Comparison of ENCODE assay signal across 8 mouse cellular contexts in genomic region chr8:83997511-83998141, GRCm38 (mm10). TPM values are rescaled to one million over a fixed set of nuclear protein-coding genes. Genes with fewer than 3 reads are reported as not detected.
DNase-seq lines count a peak whose midpoint lies in the region; ATAC-seq and TF ChIP-seq lines count a peak whose summit lies in the region.

Samd1 (plus strand) TSS chr8:83997672.

- H3K9me3 ChIP-seq in embryonic facial prominence, embryonic 13.5 days: no peaks in the 10 kb centered on the region
- H3K9me3 ChIP-seq in heart, embryonic 13.5 days: no peaks in the 10 kb centered on the region
- no peaks in the 10 kb centered on the region for H3K9me3 ChIP-seq in lung, embryonic 15.5 days

- peaks cover 36% of the 10 kb centered on the region for H3K4me1 ChIP-seq in embryonic facial prominence, embryonic 13.5 days
- H3K4me1 ChIP-seq in heart, embryonic 13.5 days: peaks cover 28% of the 10 kb centered on the region
- H3K4me1 ChIP-seq in lung, embryonic 15.5 days: peaks cover 37% of the 10 kb centered on the region
- peaks cover 12% of the 10 kb centered on the region for H3K4me1 ChIP-seq in olfactory bulb, adult 2 months (ENCODE audit: control insufficient read depth, insufficient read depth, low read length)

- H3K36me3 ChIP-seq in embryonic facial prominence, embryonic 13.5 days: peaks cover 42% of the 10 kb centered on the region
- peaks cover 63% of the 10 kb centered on the region for H3K36me3 ChIP-seq in heart, embryonic 13.5 days
- peaks cover 41% of the 10 kb centered on the region for H3K36me3 ChIP-seq in lung, embryonic 15.5 days

- peak within 1 kb of the TSS; percentile 90 for H3K9ac ChIP-seq in embryonic facial prominence, embryonic 13.5 days
- H3K9ac ChIP-seq in heart, embryonic 13.5 days: peak within 1 kb of the TSS; percentile 93
- H3K9ac ChIP-seq in lung, embryonic 15.5 days: peak within 1 kb of the TSS; percentile 77

- H3K27me3 ChIP-seq in embryonic facial prominence, embryonic 13.5 days: 0 out of 2 replicates have a peak, but pooled peaks cover 5% of the 10 kb centered on the region
- H3K27me3 ChIP-seq in heart, embryonic 13.5 days (replicated peaks): peaks cover 13% of the 10 kb centered on the region
- H3K27me3 ChIP-seq in lung, embryonic 15.5 days: no peaks in the 10 kb centered on the region

- under 1% methylated on average over 56 of the region's 112 CpGs for WGBS in embryonic facial prominence, embryonic 13.5 days
- under 1% methylated on average over 57 of the region's 112 CpGs for WGBS in heart, embryonic 13.5 days
- 2% methylated on average over 58 of the region's 112 CpGs for WGBS in lung, embryonic 15.5 days
- WGBS in olfactory bulb, adult 2 months: 14% methylated on average over 103 of the region's 112 CpGs

- peak within 1 kb of the TSS; percentile 99 for H3K27ac ChIP-seq in embryonic facial prominence, embryonic 13.5 days
- H3K27ac ChIP-seq in heart, embryonic 13.5 days (replicated peaks): peak within 1 kb of the TSS; percentile 97
- H3K27ac ChIP-seq in lung, embryonic 15.5 days: peak within 1 kb of the TSS; percentile 95
- H3K27ac ChIP-seq in olfactory bulb, adult 2 months (ENCODE audit: insufficient read depth, low read depth, low read length): peak within 1 kb of the TSS; percentile 65

- no peak; the same call in 1 of the 2 replicates for TF ChIP-seq POLR2A in olfactory bulb, adult 2 months (IDR thresholded peaks at IDR 0.05; ENCODE audit: insufficient read depth, low read depth, low read length)

- H3K4me3 ChIP-seq in embryonic facial prominence, embryonic 13.5 days: peak within 1 kb of the TSS; percentile 82
- H3K4me3 ChIP-seq in heart, embryonic 13.5 days: peak within 1 kb of the TSS; percentile 83
- H3K4me3 ChIP-seq in lung, embryonic 15.5 days: peak within 1 kb of the TSS; percentile 85
- peak within 1 kb of the TSS; percentile 77 for H3K4me3 ChIP-seq in olfactory bulb, adult 2 months (ENCODE audit: insufficient read depth, low read depth, low read length)

- no peak for TF ChIP-seq CTCF in olfactory bulb, adult 2 months (IDR thresholded peaks at IDR 0.05; ENCODE audit: insufficient read depth, low read depth, low read length)

- peak; percentile 74 for DNase-seq in CD4-positive, CD25-positive, alpha-beta regulatory T cell, adult 2 months (ENCODE audit: low read depth, low spot score)
- DNase-seq in adrenal gland, adult 18-20 months (ENCODE audit: low spot score in 2 of 2): peak; percentile 47 to 64
- peak; percentile 75 for DNase-seq in kidney, postnatal 14 days

- no peak for ATAC-seq in embryonic facial prominence, embryonic 13.5 days (ENCODE audit: insufficient number of reproducible peaks, insufficient read depth, low FRiP score, low TSS enrichment, low read depth)
- ATAC-seq in heart, embryonic 13.5 days (ENCODE audit: extremely low read depth, insufficient number of reproducible peaks, low FRiP score, low TSS enrichment): no peak
- ATAC-seq in lung, embryonic 15.5 days (ENCODE audit: borderline replicate concordance, extremely low read depth, low FRiP score, low TSS enrichment): no peak
- no peak for ATAC-seq in activated CD4-positive, CD25-positive, alpha-beta regulatory T cell, adult 4 months

- peak within 1 kb of the TSS; percentile 86 for H3K4me2 ChIP-seq in embryonic facial prominence, embryonic 13.5 days
- peak within 1 kb of the TSS; percentile 91 for H3K4me2 ChIP-seq in heart, embryonic 13.5 days
- H3K4me2 ChIP-seq in lung, embryonic 15.5 days: peak within 1 kb of the TSS; percentile 94

RNA-seq across cellular contexts. Expression of gene Samd1, which starts in this region (rescaled TPM):
- 10 to 100 TPM; 28.2 to 30.3 TPM for total RNA-seq in adrenal gland, adult 18-20 months (2021)
- polyA plus RNA-seq in embryonic facial prominence, embryonic 13.5 days (2015; fragmentation: Nextera tagmentation; extraction: Ambion mirVana): 14.5 and 15.8 TPM in 2 replicates
- 4.8 and 5.7 TPM in 2 replicates for polyA plus RNA-seq in heart, embryonic 13.5 days (2015; fragmentation: Nextera tagmentation; extraction: Ambion mirVana)
- polyA plus RNA-seq in lung, embryonic 15.5 days (2015; fragmentation: Nextera tagmentation; extraction: Ambion mirVana): 11.3 and 12.1 TPM in 2 replicates
- polyA plus RNA-seq in olfactory bulb, adult 2 months (2012; ENCODE audit: insufficient read depth, insufficient read length, low replicate concordance, missing spikeins): not detected in 2 replicates
- 1 to 10 TPM; 5.5 to 5.9 TPM for polyA plus RNA-seq in activated CD4-positive, CD25-positive, alpha-beta regulatory T cell, adult 4 months (2017; shearing (Covaris generic))
